ENCODE assay signal across 9 mouse cellular contexts in the genomic region with DNA sequence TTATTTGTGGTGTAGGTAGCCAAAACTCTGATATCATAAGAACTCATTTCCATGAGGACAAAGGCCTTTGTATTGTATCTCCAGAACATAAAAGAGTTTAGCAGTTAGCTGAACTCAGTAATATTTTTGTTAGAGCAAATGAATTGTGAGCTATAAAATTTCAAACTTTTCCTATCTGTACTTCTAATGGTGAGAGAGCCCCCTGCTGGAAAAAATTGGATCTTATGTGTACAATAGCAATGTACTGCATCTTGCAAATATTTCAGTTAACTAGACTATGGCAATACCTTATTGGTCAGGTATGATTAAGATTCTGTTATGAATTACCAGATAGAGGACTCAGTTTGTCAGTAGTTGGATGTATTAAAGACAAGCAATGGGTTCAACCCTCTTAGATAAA. TPM values are rescaled to one million over a fixed set of nuclear protein-coding genes. Genes with fewer than 3 reads are reported as not detected.
DNase-seq lines count a peak whose midpoint lies in the region; ATAC-seq and TF ChIP-seq lines count a peak whose summit lies in the region.
"Had no signal": no experiment of that assay in that cellular context is flagged by ENCODE, and none has a peak within 500 bp of the region (broad histone marks: within the 10 kb centered on the region; RNA-seq: fewer than 3 reads in every experiment).

No protein-coding gene starts in this region.

- no peak overlapping the region for H3K27ac ChIP-seq in gastrocnemius, adult 2 months

- TF ChIP-seq CTCF in gastrocnemius, adult 2 months (IDR thresholded peaks at IDR 0.05) = peak; percentile 79

- ATAC-seq in erythroid progenitor cell, adult 5-6 weeks (replicated peaks; ENCODE audit: low FRiP score, poor library complexity, severe bottlenecking) = no peak

- H3K4me3 ChIP-seq in gastrocnemius, adult 2 months = no peak overlapping the region
- H3K4me3 ChIP-seq: myocyte had no signal

- no peak for DNase-seq in gastrocnemius, adult 2 months
- DNase-seq in gastrocnemius, postnatal 25 days = no peak
- DNase-seq in ovary, postnatal 14 days (ENCODE audit: low spot score) = peak; percentile 16
- DNase-seq in ovary, postnatal 10 days (ENCODE audit: low spot score) = no peak
- DNase-seq in ZHBTc4 (ENCODE audit: low read depth, low spot score) = peak; percentile 11
- peak; percentile 60 to 68 for DNase-seq in kidney, postnatal 36 days
- peak; percentile 75 for DNase-seq in retina, embryonic 14.5 days (ENCODE audit: low spot score)

- intact Hi-C loops in gastrocnemius, adult 2 months (cut with DNase I) = loop anchor here (5.0 to 10.0 kb wide), 2 partner anchors 183 to 315 kb away; no protein-coding TSS in a partner anchor

RNA-seq across cellular contexts. Expression of a gene that starts 28.1 kb away (rescaled TPM):
- 10 to 100 TPM; 22.1 to 27.0 TPM for total RNA-seq in gastrocnemius, adult 2 months (2021)
- 10 to 100 TPM; 22.9 to 23.1 TPM for total RNA-seq in gastrocnemius, postnatal 25 days (2021)
- total RNA-seq in erythroid progenitor cell, adult 5-6 weeks (2015; ENCODE audit: low replicate concordance) = 46.9 and 67.1 TPM in 2 replicates
- 42.1 and 47.2 TPM in 2 replicates for total RNA-seq in erythroid progenitor cell, adult 5-6 weeks (2017; ENCODE audit: low replicate concordance)

Comparison
In these comparisons a context has a peak if more than half of its experiments do, and no peak if none do; other contexts are left out.
1. DNase-seq: peak in ovary, postnatal 14 days (single experiment), ZHBTc4 (single experiment), kidney, postnatal 36 days (2 of 2) and retina, embryonic 14.5 days (single experiment); none in gastrocnemius, adult 2 months (single experiment), gastrocnemius, postnatal 25 days (single experiment) and ovary, postnatal 10 days (single experiment).